Comparison of ENCODE assay signal across 8 mouse cellular contexts in the genomic region with DNA sequence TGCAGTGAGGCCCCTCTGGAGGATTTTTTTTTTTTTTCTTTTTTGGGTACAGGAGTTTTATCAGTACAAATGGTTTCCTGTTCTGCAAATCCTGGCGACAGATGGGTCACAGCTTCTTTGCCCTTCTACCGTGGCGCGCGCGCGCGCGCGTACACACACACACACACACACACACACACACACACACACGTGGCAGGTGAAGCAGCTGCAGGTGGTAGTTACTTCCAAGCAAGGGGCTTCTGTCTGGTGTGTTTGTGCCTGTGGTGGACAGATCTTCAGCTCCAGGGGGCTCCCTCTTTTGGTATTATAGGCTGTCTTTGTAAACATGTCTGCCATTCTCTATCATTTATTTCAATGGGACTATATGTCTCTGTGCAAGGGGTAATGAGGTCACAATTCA. TPM values are rescaled to one million over a fixed set of nuclear protein-coding genes. Genes with fewer than 3 reads are reported as not detected.
DNase-seq lines count a peak whose midpoint lies in the region; ATAC-seq and TF ChIP-seq lines count a peak whose summit lies in the region.

No protein-coding gene starts in this region.

- TF ChIP-seq POLR2A in cortical plate, adult 2 months (IDR thresholded peaks at IDR 0.05; ENCODE audit: extremely low read depth, insufficient read depth, low read length): no peak

- 2% methylated on average over 11 of the region's 11 CpGs for WGBS in lung, embryonic 14.5 days
- WGBS in intestine, embryonic 15.5 days: 0% methylated on average over 11 of the region's 11 CpGs
- WGBS in midbrain, embryonic 16.5 days: 1% methylated on average over 11 of the region's 11 CpGs

- no peak for ATAC-seq in lung, embryonic 14.5 days (ENCODE audit: insufficient read depth)
- ATAC-seq in intestine, embryonic 15.5 days: no peak
- peak; percentile 26; the same call in 1 of the 2 replicates for ATAC-seq in midbrain, embryonic 16.5 days
- no peak for ATAC-seq in inflammation-experienced regulatory T-cells, adult 6 months

- H3K36me3 ChIP-seq in lung, embryonic 14.5 days (ENCODE audit: insufficient read depth): no peaks in the 10 kb centered on the region
- H3K36me3 ChIP-seq in intestine, embryonic 15.5 days: no peaks in the 10 kb centered on the region
- H3K36me3 ChIP-seq in midbrain, embryonic 16.5 days (ENCODE audit: control insufficient read depth, insufficient read depth, low read length): no peaks in the 10 kb centered on the region

- H3K4me2 ChIP-seq in lung, embryonic 14.5 days: peak overlapping the region; percentile 96
- peak overlapping the region; percentile 98 for H3K4me2 ChIP-seq in intestine, embryonic 15.5 days (replicated peaks)
- H3K4me2 ChIP-seq in midbrain, embryonic 16.5 days (ENCODE audit: low read length): peak overlapping the region; percentile 81

- H3K9me3 ChIP-seq in lung, embryonic 14.5 days (ENCODE audit: low read depth, low read length): no peaks in the 10 kb centered on the region
- no peaks in the 10 kb centered on the region for H3K9me3 ChIP-seq in intestine, embryonic 15.5 days
- H3K9me3 ChIP-seq in midbrain, embryonic 16.5 days (replicated peaks; ENCODE audit: control insufficient read depth, low read length, poor library complexity, severe bottlenecking): no peaks in the 10 kb centered on the region

- no peak overlapping the region for H3K27ac ChIP-seq in lung, embryonic 14.5 days (ENCODE audit: low read depth)
- peak overlapping the region; percentile 55 for H3K27ac ChIP-seq in cortical plate, adult 2 months (ENCODE audit: insufficient read depth, low read length)
- no peak overlapping the region for H3K27ac ChIP-seq in intestine, embryonic 15.5 days
- peak overlapping the region; percentile 89 for H3K27ac ChIP-seq in midbrain, embryonic 16.5 days (ENCODE audit: low read length)

- TF ChIP-seq CTCF in lung, embryonic 14.5 days (IDR thresholded peaks at IDR 0.05; ENCODE audit: low read depth): no peak
- TF ChIP-seq CTCF in cortical plate, adult 2 months (IDR thresholded peaks at IDR 0.05; ENCODE audit: extremely low read depth, insufficient read depth, low read length): no peak

- peak overlapping the region; percentile 67 for H3K4me3 ChIP-seq in lung, embryonic 14.5 days (ENCODE audit: low read depth, low read length)
- H3K4me3 ChIP-seq in cortical plate, adult 2 months (ENCODE audit: insufficient read depth, low read length): peak overlapping the region; percentile 82
- H3K4me3 ChIP-seq in intestine, embryonic 15.5 days (replicated peaks): peak overlapping the region; percentile 60
- H3K4me3 ChIP-seq in midbrain, embryonic 16.5 days (ENCODE audit: low read depth, low read length): peak overlapping the region; percentile 94

- H3K4me1 ChIP-seq in lung, embryonic 14.5 days (ENCODE audit: insufficient read depth): no peaks in the 10 kb centered on the region
- no peaks in the 10 kb centered on the region; the same call in 1 of the 2 replicates for H3K4me1 ChIP-seq in cortical plate, adult 2 months (ENCODE audit: control insufficient read depth, insufficient read depth, low read length)
- H3K4me1 ChIP-seq in intestine, embryonic 15.5 days (replicated peaks): no peaks in the 10 kb centered on the region; the same call in 1 of the 2 replicates
- peaks cover 11% of the 10 kb centered on the region for H3K4me1 ChIP-seq in midbrain, embryonic 16.5 days (ENCODE audit: control insufficient read depth, insufficient read depth, low read length)

- H3K27me3 ChIP-seq in lung, embryonic 14.5 days (ENCODE audit: insufficient read depth, low read length): peaks cover 16% of the 10 kb centered on the region; the same call in 1 of the 2 replicates
- peaks cover 14% of the 10 kb centered on the region for H3K27me3 ChIP-seq in intestine, embryonic 15.5 days (replicated peaks)
- no peaks in the 10 kb centered on the region for H3K27me3 ChIP-seq in midbrain, embryonic 16.5 days (ENCODE audit: control insufficient read depth, insufficient read depth, low read depth, low read length)

- no peak overlapping the region for H3K9ac ChIP-seq in lung, embryonic 14.5 days
- no peak overlapping the region for H3K9ac ChIP-seq in intestine, embryonic 15.5 days
- peak overlapping the region; percentile 85 for H3K9ac ChIP-seq in midbrain, embryonic 16.5 days (ENCODE audit: low read depth, low read length)

- DNase-seq in lung, embryonic 14.5 days: peak; percentile 3
- DNase-seq in lung, postnatal 36 days: no peak
- DNase-seq in lung, adult 18-20 months: no peak
- no peak for DNase-seq in spleen, postnatal 4 days (ENCODE audit: low spot score in 2 of 2)

RNA-seq across cellular contexts. Expression of gene Grid2, which starts 2.2 kb away (rescaled TPM):
- 0.77 and 1.4 TPM in 2 replicates for polyA plus RNA-seq in lung, embryonic 14.5 days (2014; fragmentation: Nextera tagmentation; extraction: Ambion mirVana)
- polyA plus RNA-seq in cortical plate, adult 2 months (2012; rRNA removed): 8.2 and 9.0 TPM in 2 replicates
- 0.66 and 0.72 TPM in 2 replicates for polyA plus RNA-seq in intestine, embryonic 15.5 days (2015; fragmentation: Nextera tagmentation; extraction: Ambion mirVana)
- polyA plus RNA-seq in midbrain, embryonic 16.5 days (2015; fragmentation: Nextera tagmentation; extraction: Ambion mirVana): 13.6 and 13.8 TPM in 2 replicates
- polyA plus RNA-seq in inflammation-experienced regulatory T-cells, adult 6 months (2017; shearing (Covaris generic)): under 1 TPM in 2 of 3 experiments, not detected in 1; 0.11 to 0.16 TPM

Comparison
In these comparisons a context has a peak if more than half of its experiments do, and no peak if none do; other contexts are left out.
1. H3K27ac ChIP-seq: peak in cortical plate, adult 2 months (single experiment) and midbrain, embryonic 16.5 days (single experiment); none in lung, embryonic 14.5 days (single experiment) and intestine, embryonic 15.5 days (single experiment).
2. Peak in every context shown above with its lines, with median percentiles within 50 percentile points of each other: H3K4me2 ChIP-seq and H3K4me3 ChIP-seq.